Mouse (Mus musculus) liver, adult 2 months (tissue): ENCODE measurements at regions not wholly inside any gene's neighbourhood (a gene's known extent, or its start where the extent isn't known, plus 50 kb on each side); places are given as distances from the start of the nearest gene placed in this dataset.

Source experiments
- CTCF ChIP-seq: fragments of 200-500 bp; IDR thresholded peaks from 2 replicates; pipeline ENCODE4 v1.5.1; 2011; ENCODE audit warnings: low read depth, low read length, control low read depth
- POLR2A ChIP-seq: fragments of 200-500 bp; IDR thresholded peaks from 2 replicates; pipeline ENCODE4 v1.6.1; 2011; ENCODE audit warnings: low read length, control low read depth; ENCODE audit not compliant: insufficient read depth; ENCODE audit errors: extremely low read depth

- no peak for TF ChIP-seq CTCF
- no peak for TF ChIP-seq POLR2A
Observed at GRCm38 (mm10) chr6:99975486-99975885, 249.3 kb upstream of the Prok2 start.
